Mouse (Mus musculus) midbrain, embryonic 14.5 days (tissue): ENCODE data around the gene Eif3d. TPM values are rescaled to one million over a fixed set of nuclear protein-coding genes. Genes with fewer than 3 reads are reported as not detected.

Experiments used
- ATAC-seq: fragments of 200-750 bp; cut with Nextera tagmentation; 2 replicates; pipeline ENCODE4 v1.8.0; 2017; ENCODE audit warnings: moderate number of reproducible peaks, moderate library complexity; ENCODE audit not compliant: low FRiP score, low TSS enrichment
- DNase-seq: peaks from one replicate; pipeline ENCODE4 v3.0.0-alpha.2; 2015
- H3K27ac ChIP-seq: fragments of 300-500 bp; sonication (generic); replicated peaks from 2 replicates; pipeline ENCODE4 v1.5.1; 2014; ENCODE audit warnings: mild to moderate bottlenecking, low read depth, low read length, moderate library complexity
- H3K27me3 ChIP-seq: fragments of 300-500 bp; sonication (generic); 2 replicates; pipeline ENCODE4 v1.6.1; 2014; ENCODE audit warnings: low read length, control low read depth, mixed read lengths; ENCODE audit not compliant: control insufficient read depth, insufficient read depth
- H3K36me3 ChIP-seq: fragments of 300-500 bp; sonication (generic); 2 replicates; pipeline ENCODE4 v1.6.1; 2014; ENCODE audit warnings: low read length, control low read depth; ENCODE audit not compliant: control insufficient read depth, insufficient read depth
- H3K4me1 ChIP-seq: fragments of 300-500 bp; sonication (generic); 2 replicates; pipeline ENCODE4 v1.6.1; 2014; ENCODE audit warnings: mild to moderate bottlenecking, antibody characterized with exemption, low read length, control low read depth; ENCODE audit not compliant: control insufficient read depth, insufficient read depth
- H3K4me2 ChIP-seq: fragments of 300-500 bp; sonication (generic); 2 replicates; pipeline ENCODE4 v1.6.1; 2014; ENCODE audit warnings: mild to moderate bottlenecking, low read length, moderate library complexity
- H3K4me3 ChIP-seq: fragments of 300-500 bp; sonication (generic); replicated peaks from 2 replicates; pipeline ENCODE4 v1.5.1; 2014; ENCODE audit warnings: low read depth, low read length
- H3K9ac ChIP-seq: fragments of 300-500 bp; sonication (generic); replicated peaks from 2 replicates; pipeline ENCODE4 v1.6.1; 2014; ENCODE audit warnings: mild to moderate bottlenecking, low read length, moderate library complexity
- H3K9me3 ChIP-seq: fragments of 300-500 bp; sonication (generic); 2 replicates; pipeline ENCODE4 v1.6.1; 2016; ENCODE audit warnings: low read length, control low read depth, mixed read lengths; ENCODE audit not compliant: control insufficient read depth
- WGBS: fragments of 180-500 bp; shearing (Covaris S2); extraction: QIAGEN DNeasy Blood & Tissue Kit; methylation state at CpG from one replicate; pipeline ENCODE4 v1.1.7; 2014; 5-methylcytosine and 5-hydroxymethylcytosine counted together
- polyA plus RNA-seq: library from polyadenylated mRNA; unstranded; fragments of >200 nt; fragmentation: Nextera tagmentation; extraction: Ambion mirVana; gene quantifications from 2 replicates; pipeline ENCODE4 v1.2.1, GENCODE M21; 2014

Gene Eif3d
- polyA plus RNA-seq, 1 experiment from 2014 or later, result 186 TPM

GRCm38 (mm10) chr15:77981181-77981680 lies 10.6 kb upstream of the Eif3d start:
- Histone ChIP-seq H3K36me3 (no peaks in the 10 kb centered on the region), H3K4me1 (no peaks in the 10 kb centered on the region), H3K9me3 (no peaks in the 10 kb centered on the region), H3K27ac (no peak overlapping the region), H3K4me2 (no peak overlapping the region), H3K4me3 (no peak overlapping the region), H3K27me3 (no peaks in the 10 kb centered on the region), H3K9ac (no peak overlapping the region)
- 82% methylated on average over 5 of the region's 5 CpGs for whole genome bisulfite sequencing
- no peak for DNase-seq
- ATAC-seq, result no peak

GRCm38 (mm10) chr15:77979427-77979865 lies 8.8 kb upstream of the Eif3d start:
- Histone ChIP-seq H3K4me1 (no peaks in the 10 kb centered on the region), H3K27ac (no peak overlapping the region), H3K4me2 (no peak overlapping the region), H3K27me3 (no peaks in the 10 kb centered on the region), H3K4me3 (no peak overlapping the region), H3K36me3 (no peaks in the 10 kb centered on the region), H3K9me3 (no peaks in the 10 kb centered on the region), H3K9ac (no peak overlapping the region)
- no peak for ATAC-seq
- no peak for DNase-seq
- WGBS, result 87% methylated on average over 10 of the region's 10 CpGs

GRCm38 (mm10) chr15:77977663-77978062 lies 7.0 kb upstream of the Eif3d start:
- Histone ChIP-seq H3K4me1 (no peaks in the 10 kb centered on the region), H3K9me3 (no peaks in the 10 kb centered on the region), H3K4me3 (no peak overlapping the region), H3K9ac (no peak overlapping the region), H3K36me3 (no peaks in the 10 kb centered on the region), H3K27ac (no peak overlapping the region), H3K4me2 (no peak overlapping the region), H3K27me3 (no peaks in the 10 kb centered on the region)
- DNase-seq, result no peak
- 69% methylated on average over 3 of the region's 3 CpGs for WGBS
- no peak for ATAC-seq

GRCm38 (mm10) chr15:77974165-77974841 lies 3.7 kb upstream of the Eif3d start:
- ATAC-seq (no peak), DNase-seq (no peak)
- no peak overlapping the region for H3K4me3 ChIP-seq
- H3K27ac ChIP-seq, result no peak overlapping the region
- H3K9ac ChIP-seq, result no peak overlapping the region
- H3K9me3 ChIP-seq, result no peaks in the 10 kb centered on the region
- H3K36me3 ChIP-seq, result no peaks in the 10 kb centered on the region
- no peaks in the 10 kb centered on the region for H3K27me3 ChIP-seq
- H3K4me1 ChIP-seq, result peaks cover 12% of the 10 kb centered on the region
- no peak overlapping the region for H3K4me2 ChIP-seq
- WGBS, result 78% methylated on average over 6 of the region's 6 CpGs

GRCm38 (mm10) chr15:77969940-77970469 lies 608 bp downstream of the Eif3d start:
- H3K27ac ChIP-seq, result peak overlapping the region; percentile 99
- peaks cover 34% of the 10 kb centered on the region for H3K36me3 ChIP-seq
- H3K27me3 ChIP-seq, result no peaks in the 10 kb centered on the region
- peak overlapping the region; percentile 96 for H3K9ac ChIP-seq
- H3K4me3 ChIP-seq, result peak overlapping the region; percentile 89
- H3K4me1 ChIP-seq, result peaks cover 14% of the 10 kb centered on the region
- ATAC-seq, result no peak; the same call in 1 of the 2 replicates
- H3K4me2 ChIP-seq, result peak overlapping the region; percentile 98
- no peaks in the 10 kb centered on the region for H3K9me3 ChIP-seq
- 3% methylated on average over 15 of the region's 15 CpGs for WGBS
- DNase-seq, result no peak

- no peaks in the 10 kb centered on the region for H3K27me3 ChIP-seq
- no peak overlapping the region for H3K4me2 ChIP-seq
- no peak overlapping the region for H3K4me3 ChIP-seq
- DNase-seq, result no peak
- 88% methylated on average over 9 of the region's 9 CpGs for WGBS
- H3K9me3 ChIP-seq, result no peaks in the 10 kb centered on the region
- H3K9ac ChIP-seq, result no peak overlapping the region
- H3K27ac ChIP-seq, result no peak overlapping the region
- H3K36me3 ChIP-seq, result peaks cover 83% of the 10 kb centered on the region
- ATAC-seq, result no peak
- H3K4me1 ChIP-seq, result peaks cover 8% of the 10 kb centered on the region
These were observed 5.5 kb downstream of the Eif3d start for GRCm38 (mm10) chr15:77965117-77965528.

GRCm38 (mm10) chr15:77962447-77962846 lies 8.2 kb downstream of the Eif3d start:
- DNase-seq, result no peak
- WGBS, result 96% methylated on average over 5 of the region's 5 CpGs
- no peak overlapping the region for H3K27ac ChIP-seq
- no peak overlapping the region for H3K9ac ChIP-seq
- H3K36me3 ChIP-seq, result peaks cover 93% of the 10 kb centered on the region
- no peaks in the 10 kb centered on the region for H3K27me3 ChIP-seq
- no peak overlapping the region for H3K4me2 ChIP-seq
- no peaks in the 10 kb centered on the region for H3K4me1 ChIP-seq
- no peaks in the 10 kb centered on the region for H3K9me3 ChIP-seq
- ATAC-seq, result no peak
- H3K4me3 ChIP-seq, result no peak overlapping the region

GRCm38 (mm10) chr15:77960693-77961092 lies 9.9 kb downstream of the Eif3d start:
- ATAC-seq, result no peak
- no peak overlapping the region for H3K27ac ChIP-seq
- no peaks in the 10 kb centered on the region for H3K27me3 ChIP-seq
- H3K4me2 ChIP-seq, result no peak overlapping the region
- H3K9me3 ChIP-seq, result no peaks in the 10 kb centered on the region
- no peak for DNase-seq
- no peak overlapping the region for H3K4me3 ChIP-seq
- peaks cover 76% of the 10 kb centered on the region for H3K36me3 ChIP-seq
- H3K9ac ChIP-seq, result no peak overlapping the region
- H3K4me1 ChIP-seq, result peaks cover 11% of the 10 kb centered on the region
- 92% methylated on average over 6 of the region's 6 CpGs for WGBS

- Histone ChIP-seq H3K27me3 (no peaks in the 10 kb centered on the region), H3K4me2 (no peak overlapping the region), H3K9me3 (no peaks in the 10 kb centered on the region), H3K9ac (no peak overlapping the region), H3K27ac (no peak overlapping the region), H3K36me3 (peaks cover 51% of the 10 kb centered on the region), H3K4me3 (no peak overlapping the region), H3K4me1 (peaks cover 24% of the 10 kb centered on the region)
- 61% methylated on average over 3 of the region's 3 CpGs for WGBS
- DNase-seq, result no peak
- ATAC-seq, result no peak
These were observed 12.5 kb downstream of the Eif3d start for GRCm38 (mm10) chr15:77958071-77958470.
